Mouse (Mus musculus): ENCODE results near the gene Dmrtc1c2. TPM values are rescaled to one million over a fixed set of nuclear protein-coding genes. Genes with fewer than 3 reads are reported as not detected.

Dmrtc1c2 gene
- 1.9 TPM for polyA plus RNA-seq (2014; fragmentation: Illumina TruSeq; extraction: RNeasy Lipid Tissue Mini Kit (QIAGEN cat#74804); ENCODE audit: low read depth, low replicate concordance)

GRCm38 (mm10) chrX:102854516-102854915 is at the start of gene Dmrtc1c2:
Gene Dmrtc1c2 (minus strand): TSS chrX:102854616.

GRCm38 (mm10) chrX:102867871-102868270 is 13.5 kb upstream of the Dmrtc1c2 start, which contains the start of gene 1700031F05Rik:
Gene 1700031F05Rik (minus strand): TSS chrX:102867971.

GRCm38 (mm10) chrX:102802663-102803062 is 51.8 kb downstream of the Dmrtc1c2 start, which contains the start of gene Dmrtc1c1:
Gene Dmrtc1c1 (plus strand): TSS chrX:102802963.

Other genes starting within 250 kb of the Dmrtc1c2 start
- 3.9 TPM for gene Phka1, start 210.4 kb downstream of the Dmrtc1c2 start, polyA plus RNA-seq (2014; fragmentation: Illumina TruSeq; extraction: RNeasy Lipid Tissue Mini Kit (QIAGEN cat#74804); ENCODE audit: low read depth, low replicate concordance)
- not detected for gene Gm3880, start 167.6 kb downstream of the Dmrtc1c2 start, polyA plus RNA-seq (2014; fragmentation: Illumina TruSeq; extraction: RNeasy Lipid Tissue Mini Kit (QIAGEN cat#74804); ENCODE audit: low read depth, low replicate concordance)
- gene Gm9112, start 147.0 kb downstream of the Dmrtc1c2 start, polyA plus RNA-seq (2014; fragmentation: Illumina TruSeq; extraction: RNeasy Lipid Tissue Mini Kit (QIAGEN cat#74804); ENCODE audit: low read depth, low replicate concordance): 9.7 TPM
- 20.9 TPM for gene Dmrtc1b, start 146.8 kb downstream of the Dmrtc1c2 start, polyA plus RNA-seq (2014; fragmentation: Illumina TruSeq; extraction: RNeasy Lipid Tissue Mini Kit (QIAGEN cat#74804); ENCODE audit: low read depth, low replicate concordance)
- not detected for gene Dmrtc1c1, start 51.7 kb downstream of the Dmrtc1c2 start, polyA plus RNA-seq (2014; fragmentation: Illumina TruSeq; extraction: RNeasy Lipid Tissue Mini Kit (QIAGEN cat#74804); ENCODE audit: low read depth, low replicate concordance)
- gene 1700031F05Rik, start 13.4 kb upstream of the Dmrtc1c2 start, polyA plus RNA-seq (2014; fragmentation: Illumina TruSeq; extraction: RNeasy Lipid Tissue Mini Kit (QIAGEN cat#74804); ENCODE audit: low read depth, low replicate concordance): 2.1 TPM
- gene Dmrtc1a, start 54.1 kb upstream of the Dmrtc1c2 start, polyA plus RNA-seq (2014; fragmentation: Illumina TruSeq; extraction: RNeasy Lipid Tissue Mini Kit (QIAGEN cat#74804); ENCODE audit: low read depth, low replicate concordance): 56.5 TPM
- 15.3 TPM for gene 1700011M02Rik, start 54.3 kb upstream of the Dmrtc1c2 start, polyA plus RNA-seq (2014; fragmentation: Illumina TruSeq; extraction: RNeasy Lipid Tissue Mini Kit (QIAGEN cat#74804); ENCODE audit: low read depth, low replicate concordance)
- gene 1700018G05Rik, start 73.8 kb upstream of the Dmrtc1c2 start, polyA plus RNA-seq (2014; fragmentation: Illumina TruSeq; extraction: RNeasy Lipid Tissue Mini Kit (QIAGEN cat#74804); ENCODE audit: low read depth, low replicate concordance): not detected

Data from testis, adult 10 weeks (tissue).